Mouse (Mus musculus) olfactory bulb, adult 2 months (tissue): ENCODE data around the gene Stk24.

Experiments
- CTCF ChIP-seq: fragments of 200-500 bp; IDR thresholded peaks from 2 replicates; pipeline ENCODE4 v1.5.1; 2012; ENCODE audit warnings: low read depth, mild to moderate bottlenecking, low read length, moderate library complexity; ENCODE audit not compliant: insufficient read depth
- POLR2A ChIP-seq: fragments of 200-500 bp; IDR thresholded peaks from 2 replicates; pipeline ENCODE4 v1.6.1; 2012; ENCODE audit warnings: mild to moderate bottlenecking, low read depth, low read length, moderate library complexity; ENCODE audit not compliant: insufficient read depth

- TF ChIP-seq CTCF = no peak
- TF ChIP-seq POLR2A = no peak
Measured at GRCm38 (mm10) chr14:121369385-121369784, 10.4 kb downstream of the Stk24 start.
